Mouse (Mus musculus): ENCODE measurements around the gene Usp8. TPM values are rescaled to one million over a fixed set of nuclear protein-coding genes. Genes with fewer than 3 reads are reported as not detected.

Usp8 gene
- polyA plus RNA-seq, 1 experiment, result 108 TPM

GRCm38 (mm10) chr2:126675169-126676121 is 31.7 kb upstream of the Usp8 start:
- H3K4me3 ChIP-seq (ENCODE audit: control insufficient read depth, low read depth, low read length), result peak overlapping the region; percentile 93
- no peaks in the 10 kb centered on the region for H3K36me3 ChIP-seq (ENCODE audit: control insufficient read depth, insufficient read depth, low read length)

GRCm38 (mm10) chr2:126676122-126676515 is 31.0 kb upstream of the Usp8 start, which contains the start of gene Gabpb1:
Gene Gabpb1, minus strand, starts transcription at chr2:126676337.
- peak within 1 kb of the TSS; percentile 93 for H3K4me3 ChIP-seq (ENCODE audit: control insufficient read depth, low read depth, low read length)
- no peaks in the 10 kb centered on the region for H3K36me3 ChIP-seq (ENCODE audit: control insufficient read depth, insufficient read depth, low read length)
- TF ChIP-seq POLR2A (IDR thresholded peaks at IDR 0.05; ENCODE audit: control insufficient read depth, low read depth, low read length) (no peak), CTCF (IDR thresholded peaks at IDR 0.05; ENCODE audit: control insufficient read depth, insufficient read depth, insufficient replicate concordance, low read depth, low read length) (no peak)
- peak within 1 kb of the TSS; percentile 97 for H3K27ac ChIP-seq (ENCODE audit: control insufficient read depth, insufficient read depth, low read depth, low read length)
- H3K4me1 ChIP-seq (ENCODE audit: control insufficient read depth, insufficient read depth, low read length), result peaks cover 2% of the 10 kb centered on the region
- no peaks in the 10 kb centered on the region for H3K27me3 ChIP-seq (ENCODE audit: control insufficient read depth, insufficient read depth, low read length)

More at GRCm38 (mm10) chr2:126675169-126676121, 31.7 kb upstream of the Usp8 start:
- H3K27ac ChIP-seq (ENCODE audit: control insufficient read depth, insufficient read depth, low read depth, low read length), result peak overlapping the region; percentile 97
- TF ChIP-seq POLR2A (IDR thresholded peaks at IDR 0.05; ENCODE audit: control insufficient read depth, low read depth, low read length) (peak; percentile 96), CTCF (IDR thresholded peaks at IDR 0.05; ENCODE audit: control insufficient read depth, insufficient read depth, insufficient replicate concordance, low read depth, low read length) (no peak)
- no peaks in the 10 kb centered on the region for H3K27me3 ChIP-seq (ENCODE audit: control insufficient read depth, insufficient read depth, low read length)
- peaks cover 2% of the 10 kb centered on the region for H3K4me1 ChIP-seq (ENCODE audit: control insufficient read depth, insufficient read depth, low read length)

- TF ChIP-seq POLR2A (IDR thresholded peaks at IDR 0.05; ENCODE audit: control insufficient read depth, low read depth, low read length), result no peak
- TF ChIP-seq CTCF (IDR thresholded peaks at IDR 0.05; ENCODE audit: control insufficient read depth, insufficient read depth, insufficient replicate concordance, low read depth, low read length), result no peak
- Histone ChIP-seq H3K4me1 (ENCODE audit: control insufficient read depth, insufficient read depth, low read length) (peaks cover 2% of the 10 kb centered on the region), H3K4me3 (ENCODE audit: control insufficient read depth, low read depth, low read length) (peak overlapping the region; percentile 59), H3K36me3 (ENCODE audit: control insufficient read depth, insufficient read depth, low read length) (no peaks in the 10 kb centered on the region), H3K27ac (ENCODE audit: control insufficient read depth, insufficient read depth, low read depth, low read length) (no peak overlapping the region), H3K27me3 (ENCODE audit: control insufficient read depth, insufficient read depth, low read length) (no peaks in the 10 kb centered on the region)
These were observed 29.8 kb upstream of the Usp8 start for GRCm38 (mm10) chr2:126677366-126677765.

- TF ChIP-seq CTCF (IDR thresholded peaks at IDR 0.05; ENCODE audit: control insufficient read depth, insufficient read depth, insufficient replicate concordance, low read depth, low read length) (no peak), POLR2A (IDR thresholded peaks at IDR 0.05; ENCODE audit: control insufficient read depth, low read depth, low read length) (no peak)
- Histone ChIP-seq H3K27me3 (ENCODE audit: control insufficient read depth, insufficient read depth, low read length) (no peaks in the 10 kb centered on the region), H3K4me3 (ENCODE audit: control insufficient read depth, low read depth, low read length) (no peak overlapping the region), H3K36me3 (ENCODE audit: control insufficient read depth, insufficient read depth, low read length) (no peaks in the 10 kb centered on the region), H3K27ac (ENCODE audit: control insufficient read depth, insufficient read depth, low read depth, low read length) (no peak overlapping the region), H3K4me1 (ENCODE audit: control insufficient read depth, insufficient read depth, low read length) (no peaks in the 10 kb centered on the region)
These were observed 24.8 kb upstream of the Usp8 start for GRCm38 (mm10) chr2:126682333-126682732.

GRCm38 (mm10) chr2:126682937-126683336 is 24.2 kb upstream of the Usp8 start:
- H3K27me3 ChIP-seq (ENCODE audit: control insufficient read depth, insufficient read depth, low read length), result no peaks in the 10 kb centered on the region
- no peak overlapping the region for H3K4me3 ChIP-seq (ENCODE audit: control insufficient read depth, low read depth, low read length)
- H3K36me3 ChIP-seq (ENCODE audit: control insufficient read depth, insufficient read depth, low read length), result no peaks in the 10 kb centered on the region
- no peaks in the 10 kb centered on the region for H3K4me1 ChIP-seq (ENCODE audit: control insufficient read depth, insufficient read depth, low read length)
- no peak overlapping the region for H3K27ac ChIP-seq (ENCODE audit: control insufficient read depth, insufficient read depth, low read depth, low read length)
- TF ChIP-seq CTCF (IDR thresholded peaks at IDR 0.05; ENCODE audit: control insufficient read depth, insufficient read depth, insufficient replicate concordance, low read depth, low read length) (no peak), POLR2A (IDR thresholded peaks at IDR 0.05; ENCODE audit: control insufficient read depth, low read depth, low read length) (no peak)

- no peaks in the 10 kb centered on the region for H3K36me3 ChIP-seq (ENCODE audit: control insufficient read depth, insufficient read depth, low read length)
- H3K4me1 ChIP-seq (ENCODE audit: control insufficient read depth, insufficient read depth, low read length), result no peaks in the 10 kb centered on the region
- H3K4me3 ChIP-seq (ENCODE audit: control insufficient read depth, low read depth, low read length), result no peak overlapping the region
- H3K27me3 ChIP-seq (ENCODE audit: control insufficient read depth, insufficient read depth, low read length), result no peaks in the 10 kb centered on the region
- TF ChIP-seq CTCF (IDR thresholded peaks at IDR 0.05; ENCODE audit: control insufficient read depth, insufficient read depth, insufficient replicate concordance, low read depth, low read length) (no peak), POLR2A (IDR thresholded peaks at IDR 0.05; ENCODE audit: control insufficient read depth, low read depth, low read length) (no peak)
- H3K27ac ChIP-seq (ENCODE audit: control insufficient read depth, insufficient read depth, low read depth, low read length), result no peak overlapping the region
These were observed 15.8 kb upstream of the Usp8 start for GRCm38 (mm10) chr2:126691290-126691689.

GRCm38 (mm10) chr2:126695285-126695684 is 11.8 kb upstream of the Usp8 start:
- Histone ChIP-seq H3K4me1 (ENCODE audit: control insufficient read depth, insufficient read depth, low read length) (no peaks in the 10 kb centered on the region), H3K27me3 (ENCODE audit: control insufficient read depth, insufficient read depth, low read length) (no peaks in the 10 kb centered on the region), H3K27ac (ENCODE audit: control insufficient read depth, insufficient read depth, low read depth, low read length) (no peak overlapping the region), H3K4me3 (ENCODE audit: control insufficient read depth, low read depth, low read length) (no peak overlapping the region), H3K36me3 (ENCODE audit: control insufficient read depth, insufficient read depth, low read length) (no peaks in the 10 kb centered on the region)
- no peak for TF ChIP-seq CTCF (IDR thresholded peaks at IDR 0.05; ENCODE audit: control insufficient read depth, insufficient read depth, insufficient replicate concordance, low read depth, low read length)
